Mouse (Mus musculus) large intestine, adult 2 months (tissue): Measurements from ENCODE around the gene Minar1. TPM values are rescaled to one million over a fixed set of nuclear protein-coding genes. Genes with fewer than 3 reads are reported as not detected.
A peak's percentile ranks its signal among the peaks of the same experiment; 100 is the strongest.

Source experiments
- DNase-seq: peaks from one replicate; pipeline ENCODE4 v3.0.0-alpha.2; 2012; ENCODE audit warnings: low read depth, low spot score
- WGBS: fragments of 180-500 bp; shearing (Covaris S2); methylation state at CpG from one replicate; pipeline ENCODE4 v1.1.7; 2018; 5-methylcytosine and 5-hydroxymethylcytosine counted together
- polyA plus RNA-seq: library from polyadenylated mRNA; depleted of rRNA; stranded (reverse); fragments of >200 nt; gene quantifications from 2 replicates; pipeline ENCODE4 v1.2.3, GENCODE M21; 2012; rRNA removed

Minar1 gene
- not detected in 2 replicates for polyA plus RNA-seq

DNA sequence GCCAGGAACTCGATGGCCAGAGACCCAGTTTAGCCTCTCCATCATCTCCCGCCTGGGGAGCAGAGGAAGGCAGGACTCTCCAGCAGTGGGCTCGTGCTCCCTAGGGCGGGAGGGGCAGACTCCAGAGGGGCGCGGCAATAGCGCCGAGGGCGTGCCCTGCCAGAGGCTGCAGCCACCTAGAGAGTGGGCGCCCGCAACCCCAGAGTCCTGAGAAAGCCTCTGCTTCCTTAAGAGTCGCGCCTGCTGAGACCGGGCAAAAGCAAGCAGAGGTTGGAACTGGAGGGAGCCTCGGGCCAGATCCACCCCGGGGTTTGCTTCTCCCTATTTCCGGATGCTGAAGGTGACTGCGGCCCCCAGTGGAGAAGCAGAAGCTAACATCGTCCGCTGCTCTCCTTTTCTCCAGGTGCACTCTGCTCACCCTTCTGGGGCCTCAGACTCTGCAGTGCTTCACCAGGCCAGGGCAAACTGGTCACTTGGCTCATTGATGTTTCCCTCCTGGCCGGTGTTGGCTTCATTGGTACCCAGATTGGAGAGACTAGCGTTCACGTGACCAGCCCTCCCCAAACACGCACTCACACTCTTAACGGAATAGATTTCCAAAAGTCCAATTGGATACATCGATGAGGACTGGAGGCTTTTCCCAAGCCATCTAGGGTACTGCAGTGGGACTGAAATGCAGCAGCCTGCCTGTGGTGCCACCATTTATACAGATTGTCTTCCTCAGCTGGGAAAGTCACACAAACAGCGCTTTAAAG, at the start of gene Minar1:
TSS of gene Minar1 (minus strand) at position 120 of the 755 bp plus-strand sequence.
- no peak for DNase-seq
- 2% methylated on average over 27 of the region's 27 CpGs for WGBS

DNA sequence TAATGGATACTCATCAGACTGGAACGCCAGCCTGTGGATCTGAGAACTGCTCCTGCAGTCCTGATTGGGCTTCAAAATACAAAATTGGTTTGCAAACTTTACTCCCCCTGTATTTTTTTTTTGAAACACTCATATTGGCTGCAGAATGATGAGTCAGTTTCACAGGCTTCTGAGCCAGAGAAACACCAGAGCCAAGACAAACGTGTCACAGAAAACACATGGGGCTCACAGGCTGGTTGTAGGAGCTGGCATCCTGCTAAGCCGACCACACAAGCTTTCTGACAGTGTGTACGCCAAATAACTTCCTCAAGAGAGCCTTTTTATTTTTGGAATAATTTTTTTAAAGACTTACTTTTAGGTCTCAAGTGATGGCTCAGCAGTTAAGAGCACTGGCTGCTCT, 47.0 kb upstream of the Minar1 start:
- 65% methylated on average over 4 of the region's 4 CpGs for WGBS

GRCm38 (mm10) chr9:89667306-89667942, 44.5 kb upstream of the Minar1 start:
- DNase-seq = no peak
- 66% methylated on average over 4 of the region's 4 CpGs for WGBS

More for the DNA sequence above, 47.0 kb upstream of the Minar1 start:
- DNase-seq = no peak

GRCm38 (mm10) chr9:89650913-89651312, 28.0 kb upstream of the Minar1 start:
- 74% methylated on average over 6 of the region's 6 CpGs for WGBS
- DNase-seq = no peak

DNA sequence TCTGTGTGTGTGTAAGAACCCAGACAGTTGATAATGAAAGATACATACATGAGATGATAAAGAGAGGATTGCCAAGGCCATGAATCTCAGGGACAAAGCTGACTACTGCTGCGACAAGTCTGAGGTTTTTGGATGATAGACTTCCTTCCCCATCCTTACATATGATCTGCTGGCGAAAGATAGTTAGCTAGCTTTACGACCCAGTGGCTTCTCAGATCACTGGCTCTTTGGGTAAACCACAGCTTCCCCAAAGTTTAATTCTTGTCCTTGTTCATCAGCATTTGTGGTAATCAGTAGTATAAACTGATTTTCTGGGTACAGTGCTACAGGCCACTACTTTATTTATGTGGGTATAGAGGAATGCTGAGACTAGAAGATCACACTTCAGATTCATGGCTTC, 14.5 kb upstream of the Minar1 start:
- 63% methylated on average over 3 of the region's 3 CpGs for WGBS

GRCm38 (mm10) chr9:89622296-89623005, 474 bp downstream of the Minar1 start:
- 4% methylated on average over 42 of the region's 42 CpGs for WGBS
- DNase-seq = no peak

More for the DNA sequence above, 14.5 kb upstream of the Minar1 start:
- no peak for DNase-seq

DNA sequence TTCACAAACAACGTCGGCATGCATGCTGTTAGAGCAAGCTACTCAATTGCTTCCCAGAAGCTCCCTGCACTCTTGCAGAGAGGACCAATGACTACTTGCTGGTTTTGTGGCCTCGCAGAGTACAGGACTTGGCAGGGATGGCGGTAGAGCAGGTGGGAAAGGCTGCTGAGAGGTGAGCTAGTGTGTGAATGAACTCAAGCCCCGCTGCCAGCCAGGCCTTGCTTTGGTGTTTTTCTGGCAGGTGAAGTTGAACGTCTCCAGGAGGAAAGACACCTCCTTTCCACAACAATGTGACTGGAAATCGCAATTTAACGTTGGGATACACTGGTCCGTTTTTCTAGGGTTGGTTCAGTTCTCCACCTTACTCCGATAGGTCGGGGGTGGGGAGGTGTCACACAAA, 1.2 kb downstream of the Minar1 start:
- WGBS = 11% methylated on average over 11 of the region's 11 CpGs
- no peak for DNase-seq

DNA sequence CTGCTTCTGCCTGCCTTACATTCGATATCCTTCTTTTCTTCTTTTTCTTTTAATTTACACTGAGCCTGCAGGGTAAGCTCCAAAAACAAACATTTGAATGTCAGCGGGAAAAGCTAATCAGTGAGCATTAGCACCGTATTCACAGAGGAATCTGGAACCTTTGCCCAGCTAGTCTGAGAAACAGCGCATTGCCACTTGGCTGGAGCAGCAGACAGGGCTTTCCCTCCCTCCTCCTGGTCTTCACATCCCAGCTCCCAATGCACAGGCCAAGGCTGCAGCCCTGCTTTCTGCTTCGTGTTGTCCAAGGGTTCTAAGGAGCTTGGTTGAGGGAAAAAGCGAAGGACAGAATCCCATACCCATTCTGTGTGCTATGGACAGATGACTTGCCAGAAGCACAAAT, 2.6 kb downstream of the Minar1 start:
- WGBS = 40% methylated on average over 6 of the region's 6 CpGs
- DNase-seq = no peak

- DNase-seq = no peak
- WGBS = 91% methylated on average over 2 of the region's 2 CpGs
Observed at GRCm38 (mm10) chr9:89616946-89617345, 6.0 kb downstream of the Minar1 start.

- no peak for DNase-seq
- 45% methylated on average over 4 of the region's 4 CpGs for WGBS
Observed at GRCm38 (mm10) chr9:89610592-89610991, 12.3 kb downstream of the Minar1 start.

- WGBS = 34% methylated on average over 7 of the region's 7 CpGs
- DNase-seq = no peak
Observed at GRCm38 (mm10) chr9:89607321-89607720, 15.6 kb downstream of the Minar1 start.

DNA sequence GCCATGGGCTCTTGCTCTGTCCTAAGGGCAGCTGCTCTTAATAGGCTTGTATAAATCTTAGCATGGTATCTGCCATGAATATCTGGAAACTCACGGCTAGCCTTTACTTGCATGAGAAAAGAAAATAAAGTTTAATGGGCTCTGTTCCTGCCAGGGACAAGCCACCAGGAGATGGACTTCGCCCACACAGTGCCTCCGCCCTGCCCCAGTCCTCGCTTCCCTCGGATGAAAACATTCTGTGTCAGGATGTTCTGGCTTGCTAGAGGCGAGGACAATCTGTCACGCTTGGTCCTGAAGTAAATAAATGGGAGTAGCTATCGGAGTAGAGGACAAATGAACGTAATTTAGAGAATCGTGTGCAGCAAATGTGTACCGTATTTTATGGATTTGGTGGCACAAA, 16.7 kb downstream of the Minar1 start:
- WGBS = 21% methylated on average over 11 of the region's 11 CpGs
- DNase-seq = peak; percentile 24

DNA sequence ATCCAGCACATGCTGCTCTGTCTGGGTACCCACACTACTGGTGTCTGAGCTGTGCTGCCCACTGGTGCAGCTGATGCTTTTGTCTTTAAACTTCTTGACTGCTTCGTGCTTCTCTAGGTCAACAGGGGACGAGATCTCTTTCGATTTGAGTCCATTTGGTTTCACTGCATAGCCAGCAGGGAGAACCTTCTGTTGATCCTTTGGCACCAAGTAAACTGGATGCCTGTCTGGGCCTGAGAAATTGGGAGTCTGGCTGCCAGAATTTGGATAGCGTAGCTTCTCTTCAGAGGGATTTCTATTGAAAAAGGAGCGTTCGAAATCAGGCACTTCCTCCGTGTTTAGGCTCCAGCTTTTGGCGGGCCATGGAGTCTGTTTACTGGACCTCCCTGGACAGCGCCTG, 21.0 kb downstream of the Minar1 start:
- WGBS = 88% methylated on average over 9 of the region's 9 CpGs
- DNase-seq = no peak

DNA sequence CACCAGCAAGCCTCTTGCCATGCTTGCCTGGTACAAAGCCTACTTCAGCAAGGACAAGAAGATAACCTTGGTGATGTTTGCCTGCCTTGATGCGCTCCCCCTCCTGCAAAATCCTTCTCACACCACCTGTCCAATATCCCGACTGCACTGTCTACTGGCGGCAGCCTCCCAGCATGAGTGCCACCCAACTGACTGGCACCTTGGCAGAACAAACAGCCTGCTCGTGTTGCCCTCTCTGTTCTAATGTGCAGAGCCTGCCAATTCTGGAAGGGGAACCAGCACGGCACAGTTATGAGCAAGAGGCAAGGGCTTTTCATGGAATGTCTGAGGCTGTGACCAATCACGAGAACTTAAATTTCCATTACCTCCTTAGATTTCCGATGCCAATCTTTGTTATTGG, 22.2 kb downstream of the Minar1 start:
- 82% methylated on average over 7 of the region's 7 CpGs for WGBS
- no peak for DNase-seq

DNA sequence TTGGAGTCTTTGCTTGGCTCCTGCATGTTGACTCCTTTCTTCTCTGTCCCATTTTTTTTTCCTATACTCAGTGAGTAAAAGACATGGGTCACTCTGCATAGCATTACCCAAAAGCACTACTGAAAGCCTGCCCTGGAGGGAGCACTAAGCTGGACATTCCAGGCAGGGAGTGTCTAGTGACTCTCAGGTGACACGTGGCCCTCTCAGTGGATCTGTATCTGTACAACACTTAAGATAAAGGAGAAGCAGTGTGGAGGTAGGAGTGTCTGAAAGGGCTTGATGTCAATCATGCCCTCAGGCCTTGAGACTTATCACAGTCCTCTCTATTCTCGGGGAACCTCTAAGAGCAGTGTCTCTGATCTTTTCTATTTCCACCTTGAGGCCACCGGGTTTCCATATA, 25.9 kb downstream of the Minar1 start:
- WGBS = 45% methylated on average over 3 of the region's 3 CpGs
- DNase-seq = no peak

DNA sequence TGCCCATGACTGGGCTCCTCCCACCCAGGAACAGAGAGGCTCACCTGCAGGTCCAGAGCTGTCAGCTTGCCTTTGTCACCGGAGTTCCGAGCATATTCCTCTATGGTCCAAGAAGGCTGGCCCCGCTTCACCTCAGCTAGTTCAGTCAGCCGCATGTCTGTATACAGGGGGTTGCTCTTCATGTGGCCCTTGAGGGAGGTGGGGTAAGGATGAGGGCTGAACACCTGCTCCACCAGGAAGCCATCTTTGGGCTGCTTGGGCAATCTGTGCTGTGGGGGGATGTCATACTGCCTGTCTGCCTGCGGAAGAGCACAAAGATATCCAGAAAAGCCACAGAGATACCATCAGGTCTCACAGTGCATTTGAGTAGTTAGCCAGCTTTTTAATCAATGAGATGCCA, 26.5 kb downstream of the Minar1 start:
- DNase-seq = no peak
- 87% methylated on average over 5 of the region's 5 CpGs for WGBS

GRCm38 (mm10) chr9:89592391-89592790, 30.5 kb downstream of the Minar1 start:
- WGBS = 63% methylated on average over 3 of the region's 3 CpGs
- DNase-seq = no peak

GRCm38 (mm10) chr9:89578422-89578821, 44.5 kb downstream of the Minar1 start:
- WGBS = 84% methylated on average over 5 of the region's 5 CpGs
- no peak for DNase-seq

DNA sequence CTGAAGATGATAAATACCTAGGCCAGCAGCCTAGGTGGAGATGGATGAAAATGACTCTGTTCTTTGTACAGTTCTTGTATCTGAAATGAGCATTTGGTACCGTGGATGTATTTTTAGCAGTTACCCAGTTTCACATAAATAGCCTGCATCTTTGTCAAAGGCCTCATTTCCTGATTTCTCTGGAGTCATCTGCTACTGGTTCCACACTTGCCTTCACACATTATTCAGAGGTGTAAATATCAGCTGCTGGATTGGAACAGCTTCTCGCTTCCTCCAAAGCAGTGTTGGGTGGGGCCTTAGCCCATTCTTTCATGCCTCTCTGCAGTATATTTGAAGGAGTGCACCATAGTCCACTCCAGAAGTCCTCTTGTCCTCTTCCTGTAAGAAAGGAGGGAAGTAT, 70.3 kb downstream of the Minar1 start:
- no peak for DNase-seq
- WGBS = 73% methylated on average over 2 of the region's 2 CpGs
